In the genomic region with DNA sequence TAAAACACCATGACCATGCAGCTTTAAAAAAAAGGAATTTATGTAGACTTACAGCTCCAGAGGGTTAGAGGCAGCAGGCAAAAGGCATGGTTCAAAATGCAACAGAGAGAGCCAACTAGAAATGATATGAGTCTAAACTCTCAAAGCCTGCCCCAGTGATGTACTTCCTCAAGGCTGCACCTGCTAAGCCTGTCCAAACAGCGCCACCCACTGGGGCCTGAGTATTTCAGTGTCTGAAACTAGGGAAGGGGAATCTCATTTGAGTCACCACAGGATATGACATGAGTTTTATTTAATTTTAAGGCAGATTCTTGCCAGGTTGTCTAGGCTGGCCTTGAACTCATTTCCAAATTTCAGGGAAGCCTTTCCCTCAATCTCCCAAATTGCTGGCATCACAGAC, we compare ENCODE assay signal across 10 mouse cellular contexts. TPM values are rescaled to one million over a fixed set of nuclear protein-coding genes. Genes with fewer than 3 reads are reported as not detected.
DNase-seq lines count a peak whose midpoint lies in the region; ATAC-seq and TF ChIP-seq lines count a peak whose summit lies in the region.
"Had no signal": no experiment of that assay in that cellular context is flagged by ENCODE, and none has a peak within 500 bp of the region (broad histone marks: within the 10 kb centered on the region; RNA-seq: fewer than 3 reads in every experiment).

No protein-coding gene starts in this region.

- H3K4me2 ChIP-seq in hindbrain, embryonic 11.5 days (replicated peaks; ENCODE audit: low read depth, low read length) = no peak overlapping the region
- H3K4me2 ChIP-seq in hindbrain, embryonic 16.5 days (ENCODE audit: low read length) = no peak overlapping the region
- H3K4me2 ChIP-seq: embryonic facial prominence, embryonic 15.5 days; limb, embryonic 12.5 days had no signal

- TF ChIP-seq CTCF in small intestine, adult 2 months (IDR thresholded peaks at IDR 0.05; ENCODE audit: extremely low read depth, insufficient read length, insufficient replicate concordance, low read depth, low read length) = peak; percentile 42; the same call in 1 of the 2 replicates

- H3K9me3 ChIP-seq in hindbrain, embryonic 11.5 days (ENCODE audit: control insufficient read depth, low read length) = no peaks in the 10 kb centered on the region
- H3K9me3 ChIP-seq in hindbrain, embryonic 16.5 days (ENCODE audit: control insufficient read depth, low read length) = no peaks in the 10 kb centered on the region
- H3K9me3 ChIP-seq: embryonic facial prominence, embryonic 15.5 days; limb, embryonic 12.5 days had no signal

- no peak overlapping the region for H3K4me3 ChIP-seq in hindbrain, embryonic 11.5 days (ENCODE audit: low read depth, low read length)
- no peak overlapping the region for H3K4me3 ChIP-seq in hindbrain, embryonic 16.5 days (ENCODE audit: low read length)
- H3K4me3 ChIP-seq in small intestine, adult 2 months (ENCODE audit: low read depth, low read length) = no peak overlapping the region
- H3K4me3 ChIP-seq: embryonic facial prominence, embryonic 15.5 days; limb, embryonic 12.5 days had no signal

- WGBS in hindbrain, embryonic 11.5 days = 68% methylated on average over 1 of the region's 1 CpGs
- WGBS in hindbrain, embryonic 16.5 days = 82% methylated on average over 1 of the region's 1 CpGs
- 69% methylated on average over 1 of the region's 1 CpGs for WGBS in small intestine, adult 2 months

- no peaks in the 10 kb centered on the region for H3K27me3 ChIP-seq in hindbrain, embryonic 11.5 days (ENCODE audit: control insufficient read depth, insufficient read depth, low read length)
- no peaks in the 10 kb centered on the region for H3K27me3 ChIP-seq in hindbrain, embryonic 16.5 days (replicated peaks; ENCODE audit: control insufficient read depth, insufficient read depth, low read length)
- H3K27me3 ChIP-seq in small intestine, adult 2 months (ENCODE audit: control insufficient read depth, insufficient read depth, low read length) = no peaks in the 10 kb centered on the region
- H3K27me3 ChIP-seq: embryonic facial prominence, embryonic 15.5 days; limb, embryonic 12.5 days had no signal

- no peak overlapping the region for H3K27ac ChIP-seq in hindbrain, embryonic 11.5 days (ENCODE audit: low read depth, low read length)
- H3K27ac ChIP-seq in hindbrain, embryonic 16.5 days (ENCODE audit: low read depth, low read length) = no peak overlapping the region
- H3K27ac ChIP-seq in small intestine, adult 2 months (ENCODE audit: insufficient read depth, low read depth, low read length) = no peak overlapping the region
- H3K27ac ChIP-seq: embryonic facial prominence, embryonic 15.5 days; limb, embryonic 12.5 days had no signal

- ATAC-seq in hindbrain, embryonic 11.5 days (ENCODE audit: low FRiP score) = no peak
- ATAC-seq in hindbrain, embryonic 16.5 days = no peak
- peak; percentile 26 for ATAC-seq in inflammation-experienced regulatory T-cells, adult 6 months

- H3K4me1 ChIP-seq in hindbrain, embryonic 11.5 days (replicated peaks; ENCODE audit: control insufficient read depth, insufficient read depth, low read length) = peaks cover 5% of the 10 kb centered on the region
- H3K4me1 ChIP-seq in hindbrain, embryonic 16.5 days (ENCODE audit: control insufficient read depth, insufficient read depth, low read depth, low read length) = peaks cover 18% of the 10 kb centered on the region
- H3K4me1 ChIP-seq in small intestine, adult 2 months (ENCODE audit: control insufficient read depth, insufficient read depth, insufficient read length, low read length) = peaks cover 7% of the 10 kb centered on the region; the same call in 1 of the 2 replicates

- peak; percentile 45 for DNase-seq in hindbrain, embryonic 11.5 days (ENCODE audit: low spot score)
- DNase-seq in B cell, adult 2 months = peak; percentile 79 to 83
- DNase-seq in MN1 (ENCODE audit: low spot score) = peak; percentile 54
- no peak for DNase-seq in ovary, postnatal 10 days (ENCODE audit: low spot score)
- no peak for DNase-seq in layer of hippocampus, adult 18-20 months (ENCODE audit: low spot score in 2 of 2)

- peaks cover 13% of the 10 kb centered on the region for H3K36me3 ChIP-seq in hindbrain, embryonic 11.5 days (ENCODE audit: control insufficient read depth, insufficient read depth, low read length)
- peaks cover 35% of the 10 kb centered on the region for H3K36me3 ChIP-seq in hindbrain, embryonic 16.5 days (ENCODE audit: control insufficient read depth, insufficient read depth, low read length)
- peaks cover 45% of the 10 kb centered on the region for H3K36me3 ChIP-seq in small intestine, adult 2 months (ENCODE audit: control insufficient read depth, insufficient read depth, low read length)

- H3K9ac ChIP-seq in hindbrain, embryonic 11.5 days (ENCODE audit: low read depth, low read length) = no peak overlapping the region
- H3K9ac ChIP-seq in hindbrain, embryonic 16.5 days (ENCODE audit: low read depth, low read length) = no peak overlapping the region
- H3K9ac ChIP-seq: embryonic facial prominence, embryonic 15.5 days; limb, embryonic 12.5 days had no signal

- TF ChIP-seq POLR2A in small intestine, adult 2 months (IDR thresholded peaks at IDR 0.05; ENCODE audit: low read depth, low read length) = no peak

RNA-seq across cellular contexts. Expression of a gene that starts 4.9 kb away (rescaled TPM):
- 545 and 570 TPM in 2 replicates for polyA plus RNA-seq in hindbrain, embryonic 11.5 days (2014; fragmentation: Nextera tagmentation; extraction: Ambion mirVana)
- polyA plus RNA-seq in hindbrain, embryonic 16.5 days (2015; fragmentation: Nextera tagmentation; extraction: Ambion mirVana) = 282 and 309 TPM in 2 replicates
- 100 to 1,000 TPM; 186 to 215 (median 194) TPM for polyA plus RNA-seq in inflammation-experienced regulatory T-cells, adult 6 months (2017; shearing (Covaris generic))
- 16.4 and 19.6 TPM in 2 replicates for polyA plus RNA-seq in small intestine, adult 2 months (2012; rRNA removed)
- total RNA-seq in layer of hippocampus, adult 18-20 months (2021) = 100 to 1,000 TPM; 146 to 153 TPM

RNA-seq across cellular contexts. Expression of a gene that starts 57.9 kb away (rescaled TPM):
- polyA plus RNA-seq in hindbrain, embryonic 11.5 days (2014; fragmentation: Nextera tagmentation; extraction: Ambion mirVana) = 0.43 and 1.0 TPM in 2 replicates
- polyA plus RNA-seq in hindbrain, embryonic 16.5 days (2015; fragmentation: Nextera tagmentation; extraction: Ambion mirVana) = 0.65 and 0.76 TPM in 2 replicates
- polyA plus RNA-seq in inflammation-experienced regulatory T-cells, adult 6 months (2017; shearing (Covaris generic)) = under 1 TPM in 1 of 3 experiments, not detected in 2; 0.35 TPM
- not detected in 2 replicates for polyA plus RNA-seq in small intestine, adult 2 months (2012; rRNA removed)
- 1 to 10 TPM; 2.9 to 3.4 TPM for total RNA-seq in layer of hippocampus, adult 18-20 months (2021)

Comparison
In these comparisons a context has a peak if more than half of its experiments do, and no peak if none do; other contexts are left out.
1. DNase-seq: peak in hindbrain, embryonic 11.5 days (single experiment), B cell, adult 2 months (2 of 2) and MN1 (single experiment); none in ovary, postnatal 10 days (single experiment) and layer of hippocampus, adult 18-20 months (0 of 2).